Mouse (Mus musculus): Measurements from ENCODE around the gene Tnpo2. TPM values are rescaled to one million over a fixed set of nuclear protein-coding genes. Genes with fewer than 3 reads are reported as not detected.

Gene Tnpo2
- polyA plus RNA-seq, 1 experiment from 2014 or later = 31.7 TPM

DNA sequence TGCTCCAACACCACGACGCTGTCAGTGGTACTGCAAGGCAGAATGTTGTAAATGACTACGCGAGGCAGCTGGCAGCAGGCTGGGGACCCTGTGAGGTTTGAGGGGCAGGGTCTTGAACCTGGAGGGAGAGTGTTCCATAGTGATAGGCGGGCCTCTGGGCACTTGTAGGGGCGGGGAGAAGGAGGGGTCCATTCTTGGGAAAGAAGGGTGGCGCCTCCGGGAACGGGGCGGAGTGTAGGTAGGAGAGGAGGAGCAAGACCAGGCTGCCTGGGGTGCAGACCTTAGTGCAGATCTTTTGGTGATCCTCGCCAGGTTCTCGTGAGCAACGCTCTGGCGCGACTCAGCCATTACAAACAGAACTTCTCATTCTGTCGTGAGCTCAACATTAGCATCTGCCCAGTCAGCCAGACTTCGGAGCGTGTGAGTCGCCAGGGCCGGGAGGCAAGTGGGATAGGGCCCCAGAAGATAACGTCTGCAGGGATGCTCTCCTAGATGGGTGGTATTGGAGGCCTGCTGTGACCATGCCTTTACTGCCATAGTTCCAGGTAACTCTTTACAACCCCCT is 54.9 kb downstream of the Tnpo2 start:
- no peaks in the 10 kb centered on the region for H3K9me3 ChIP-seq
- no peak overlapping the region for H3K27ac ChIP-seq
- H3K4me3 ChIP-seq = no peak overlapping the region
- H3K36me3 ChIP-seq = peaks cover 49% of the 10 kb centered on the region
- H3K27me3 ChIP-seq = no peaks in the 10 kb centered on the region
- ATAC-seq (ENCODE audit: insufficient number of reproducible peaks, insufficient read depth, low FRiP score, low TSS enrichment) = no peak
- no peak overlapping the region for H3K9ac ChIP-seq
- no peak overlapping the region for H3K4me2 ChIP-seq (replicated peaks)
- 26% methylated on average over 21 of the region's 21 CpGs for WGBS
- no peaks in the 10 kb centered on the region for H3K4me1 ChIP-seq

DNA sequence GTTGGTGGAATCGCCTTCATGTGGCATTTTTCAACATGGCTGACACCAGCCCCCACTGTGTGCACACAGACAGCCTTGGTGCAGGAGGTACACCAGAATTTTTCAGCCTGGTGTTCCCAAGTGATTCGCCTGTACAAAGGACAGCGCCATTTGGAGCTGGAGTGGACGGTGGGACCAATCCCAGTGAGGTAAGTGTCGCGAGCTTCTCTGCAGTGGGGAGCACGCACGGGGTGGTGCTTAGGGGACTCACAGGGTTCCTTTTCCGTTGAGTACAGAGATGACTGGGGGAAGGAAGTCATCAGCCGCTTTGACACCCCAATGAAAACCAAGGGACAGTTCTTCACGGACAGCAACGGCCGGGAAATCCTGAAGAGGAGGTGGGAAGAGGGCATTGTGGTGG is 58.3 kb downstream of the Tnpo2 start:
- H3K36me3 ChIP-seq = peaks cover 52% of the 10 kb centered on the region

DNA sequence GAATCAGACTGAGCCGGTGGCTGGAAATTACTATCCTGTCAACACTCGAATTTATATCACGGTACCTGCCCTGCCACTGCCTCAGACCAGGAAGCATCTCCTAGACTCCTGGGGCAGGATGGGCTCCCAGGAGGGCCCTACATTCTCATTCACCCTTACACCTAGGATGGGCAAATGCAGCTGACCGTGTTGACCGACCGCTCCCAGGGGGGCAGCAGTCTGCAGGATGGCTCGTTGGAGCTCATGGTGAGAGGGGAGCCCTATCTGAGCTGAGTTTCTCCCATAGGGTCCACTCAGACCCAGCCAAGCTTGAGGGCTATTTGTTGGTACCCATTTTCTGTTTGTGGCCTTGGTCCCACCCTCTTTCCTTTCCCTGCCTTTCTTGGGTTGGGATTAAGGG is 58.9 kb downstream of the Tnpo2 start:
- Histone ChIP-seq H3K9ac (no peak overlapping the region), H3K27ac (no peak overlapping the region), H3K4me2 (replicated peaks) (no peak overlapping the region), H3K9me3 (no peaks in the 10 kb centered on the region), H3K4me3 (no peak overlapping the region), H3K4me1 (no peaks in the 10 kb centered on the region), H3K36me3 (peaks cover 52% of the 10 kb centered on the region), H3K27me3 (no peaks in the 10 kb centered on the region)
- ATAC-seq (ENCODE audit: insufficient number of reproducible peaks, insufficient read depth, low FRiP score, low TSS enrichment) = no peak
- WGBS = 92% methylated on average over 7 of the region's 7 CpGs

More for the DNA sequence above, 58.3 kb downstream of the Tnpo2 start:
- Histone ChIP-seq H3K9ac (no peak overlapping the region), H3K4me3 (no peak overlapping the region), H3K9me3 (no peaks in the 10 kb centered on the region), H3K4me2 (replicated peaks) (no peak overlapping the region), H3K4me1 (no peaks in the 10 kb centered on the region), H3K27ac (no peak overlapping the region), H3K27me3 (no peaks in the 10 kb centered on the region)
- no peak for ATAC-seq (ENCODE audit: insufficient number of reproducible peaks, insufficient read depth, low FRiP score, low TSS enrichment)
- 92% methylated on average over 13 of the region's 13 CpGs for WGBS

DNA sequence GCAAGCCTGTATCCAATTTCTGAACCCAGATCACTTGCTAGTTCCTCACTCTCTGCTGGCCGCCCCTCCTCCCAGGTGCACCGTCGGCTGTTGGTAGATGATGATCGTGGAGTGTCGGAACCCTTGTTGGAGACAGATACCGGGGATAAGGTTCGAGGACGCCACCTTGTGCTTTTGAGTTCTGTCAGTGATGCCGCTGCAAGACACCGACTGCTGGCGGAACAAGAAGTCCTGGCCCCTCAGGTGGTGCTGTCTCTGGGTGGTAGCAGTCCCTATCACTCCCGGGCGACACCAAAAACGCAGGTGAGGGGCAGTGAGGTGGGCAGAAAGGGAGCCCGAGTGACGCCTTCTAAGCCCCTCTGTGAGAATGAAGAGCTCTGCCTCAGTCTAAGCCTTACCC is 59.5 kb downstream of the Tnpo2 start:
- WGBS = 90% methylated on average over 16 of the region's 16 CpGs
- H3K4me1 ChIP-seq = no peaks in the 10 kb centered on the region
- no peaks in the 10 kb centered on the region for H3K9me3 ChIP-seq
- ATAC-seq (ENCODE audit: insufficient number of reproducible peaks, insufficient read depth, low FRiP score, low TSS enrichment) = no peak
- H3K4me2 ChIP-seq (replicated peaks) = no peak overlapping the region
- H3K27ac ChIP-seq = no peak overlapping the region
- no peak overlapping the region for H3K9ac ChIP-seq
- no peaks in the 10 kb centered on the region for H3K27me3 ChIP-seq
- H3K36me3 ChIP-seq = peaks cover 47% of the 10 kb centered on the region
- no peak overlapping the region for H3K4me3 ChIP-seq

DNA sequence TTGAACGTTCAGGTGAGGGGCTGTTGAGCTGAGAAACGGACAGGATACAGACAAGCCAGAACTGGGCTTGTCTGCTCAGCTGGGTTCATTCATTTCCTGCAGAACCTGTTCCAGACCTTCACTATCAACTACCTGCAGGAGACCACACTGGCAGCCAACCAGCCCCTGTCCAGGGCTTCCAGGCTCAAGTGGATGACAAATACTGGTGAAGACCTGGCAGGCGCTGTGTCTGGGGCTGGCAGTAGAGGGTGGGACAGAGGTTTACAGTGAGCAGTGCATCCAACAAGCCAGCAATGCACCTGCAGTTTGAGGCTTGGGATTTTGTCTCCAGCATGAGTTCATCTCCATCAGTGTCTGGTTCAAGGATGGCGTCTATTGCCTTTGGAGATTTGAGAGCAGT is 60.1 kb downstream of the Tnpo2 start:
- no peak overlapping the region for H3K9ac ChIP-seq
- H3K4me2 ChIP-seq (replicated peaks) = no peak overlapping the region
- ATAC-seq (ENCODE audit: insufficient number of reproducible peaks, insufficient read depth, low FRiP score, low TSS enrichment) = no peak
- whole genome bisulfite sequencing = 91% methylated on average over 4 of the region's 4 CpGs
- H3K9me3 ChIP-seq = no peaks in the 10 kb centered on the region
- H3K4me1 ChIP-seq = no peaks in the 10 kb centered on the region
- H3K4me3 ChIP-seq = no peak overlapping the region
- peaks cover 44% of the 10 kb centered on the region for H3K36me3 ChIP-seq
- H3K27me3 ChIP-seq = no peaks in the 10 kb centered on the region
- H3K27ac ChIP-seq = no peak overlapping the region

DNA sequence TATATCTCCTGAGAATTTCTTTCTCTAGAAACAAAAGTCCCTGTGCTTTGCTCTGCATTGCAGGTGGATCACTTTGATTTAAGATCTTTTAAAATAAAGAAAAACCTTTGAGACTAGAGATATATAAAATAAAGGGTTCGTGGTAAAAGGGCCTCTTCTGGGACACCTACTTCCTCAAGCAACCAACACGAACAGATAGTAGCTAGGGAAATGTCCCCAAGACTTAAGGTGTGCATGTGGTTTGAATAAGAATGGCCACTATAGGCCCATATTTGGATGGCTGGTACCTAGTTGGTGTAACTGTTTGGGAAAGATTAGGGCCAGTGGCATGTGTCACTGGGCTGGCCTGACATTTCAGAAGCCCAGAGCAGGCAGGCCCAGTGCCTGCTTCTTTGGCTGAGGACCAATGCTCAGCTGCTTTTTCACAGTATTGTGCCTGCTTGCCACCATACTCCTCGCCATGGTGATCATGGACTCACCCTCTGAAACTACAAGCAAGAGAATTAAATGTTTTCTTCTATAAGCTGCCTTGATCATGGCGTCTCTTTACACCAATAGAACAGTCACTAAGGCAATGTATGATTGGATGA is 63.5 kb downstream of the Tnpo2 start:
- no peak overlapping the region for H3K4me3 ChIP-seq
- H3K27me3 ChIP-seq = no peaks in the 10 kb centered on the region
- peaks cover 35% of the 10 kb centered on the region for H3K36me3 ChIP-seq
- 85% methylated on average over 4 of the region's 4 CpGs for WGBS
- no peaks in the 10 kb centered on the region for H3K4me1 ChIP-seq
- no peaks in the 10 kb centered on the region for H3K9me3 ChIP-seq
- no peak overlapping the region for H3K9ac ChIP-seq
- no peak overlapping the region for H3K4me2 ChIP-seq (replicated peaks)
- no peak for ATAC-seq (ENCODE audit: insufficient number of reproducible peaks, insufficient read depth, low FRiP score, low TSS enrichment)
- no peak overlapping the region for H3K27ac ChIP-seq

Small RNA genes within 50 kb of the gene (microRNA-seq; reads per million reads assigned to microRNA genes)
- 0.73 reads per million for gene Mir7070

Other genes with a start within 250 kb of the Tnpo2 start
- gene Nfix, start 236.6 kb upstream of the Tnpo2 start, polyA plus RNA-seq (2016; fragmentation: Nextera tagmentation; extraction: Ambion mirVana) = 18.4 and 21.2 TPM in 2 replicates
- 5.3 and 5.5 TPM in 2 replicates for gene Dand5, start 214.1 kb upstream of the Tnpo2 start, polyA plus RNA-seq (2016; fragmentation: Nextera tagmentation; extraction: Ambion mirVana)
- 46.7 and 46.8 TPM in 2 replicates for gene Gadd45gip1, start 205.4 kb upstream of the Tnpo2 start, polyA plus RNA-seq (2016; fragmentation: Nextera tagmentation; extraction: Ambion mirVana)
- gene Rad23a, start 196.2 kb upstream of the Tnpo2 start, polyA plus RNA-seq (2016; fragmentation: Nextera tagmentation; extraction: Ambion mirVana) = 96.0 TPM in 2 replicates
- 919 and 944 TPM in 2 replicates for gene Calr, start 190.0 kb upstream of the Tnpo2 start, polyA plus RNA-seq (2016; fragmentation: Nextera tagmentation; extraction: Ambion mirVana)
- 106 and 108 TPM in 2 replicates for gene Farsa, start 179.9 kb upstream of the Tnpo2 start, polyA plus RNA-seq (2016; fragmentation: Nextera tagmentation; extraction: Ambion mirVana)
- 84.1 and 91.7 TPM in 2 replicates for gene Syce2, start 164.8 kb upstream of the Tnpo2 start, polyA plus RNA-seq (2016; fragmentation: Nextera tagmentation; extraction: Ambion mirVana)
- gene Gcdh, start 143.0 kb upstream of the Tnpo2 start, polyA plus RNA-seq (2016; fragmentation: Nextera tagmentation; extraction: Ambion mirVana) = 44.3 and 45.2 TPM in 2 replicates
- 4.7 and 5.4 TPM in 2 replicates for gene Klf1, start 135.0 kb upstream of the Tnpo2 start, polyA plus RNA-seq (2016; fragmentation: Nextera tagmentation; extraction: Ambion mirVana)
- gene Dnase2a, start 128.4 kb upstream of the Tnpo2 start, polyA plus RNA-seq (2016; fragmentation: Nextera tagmentation; extraction: Ambion mirVana) = 14.8 and 15.4 TPM in 2 replicates
- 5.3 and 5.7 TPM in 2 replicates for gene Mast1, start 99.6 kb upstream of the Tnpo2 start, polyA plus RNA-seq (2016; fragmentation: Nextera tagmentation; extraction: Ambion mirVana)
- 0.50 and 0.52 TPM in 2 replicates for gene Rtbdn, start 89.9 kb upstream of the Tnpo2 start, polyA plus RNA-seq (2016; fragmentation: Nextera tagmentation; extraction: Ambion mirVana)
- not detected in 2 replicates for gene Gm49661, start 67.5 kb upstream of the Tnpo2 start, polyA plus RNA-seq (2016; fragmentation: Nextera tagmentation; extraction: Ambion mirVana)
- 1,038 and 1,130 TPM in 2 replicates for gene Prdx2, start 67.3 kb upstream of the Tnpo2 start, polyA plus RNA-seq (2016; fragmentation: Nextera tagmentation; extraction: Ambion mirVana)
- 104 and 115 TPM in 2 replicates for gene Rnaseh2a, start 67.1 kb upstream of the Tnpo2 start, polyA plus RNA-seq (2016; fragmentation: Nextera tagmentation; extraction: Ambion mirVana)
- gene Junb, start 58.2 kb upstream of the Tnpo2 start, polyA plus RNA-seq (2016; fragmentation: Nextera tagmentation; extraction: Ambion mirVana) = 8.0 and 9.0 TPM in 2 replicates
- 20.6 TPM in 2 replicates for gene Hook2, start 46.3 kb upstream of the Tnpo2 start, polyA plus RNA-seq (2016; fragmentation: Nextera tagmentation; extraction: Ambion mirVana)
- 0.08 TPM in 1 of 2 replicates, not detected in the other for gene Best2, start 22.4 kb upstream of the Tnpo2 start, polyA plus RNA-seq (2016; fragmentation: Nextera tagmentation; extraction: Ambion mirVana)
- 125 and 132 TPM in 2 replicates for gene Asna1, start 11.6 kb upstream of the Tnpo2 start, polyA plus RNA-seq (2016; fragmentation: Nextera tagmentation; extraction: Ambion mirVana)
- gene Trir, start 10.1 kb upstream of the Tnpo2 start, polyA plus RNA-seq (2016; fragmentation: Nextera tagmentation; extraction: Ambion mirVana) = 160 and 176 TPM in 2 replicates
- 32.8 and 35.8 TPM in 2 replicates for gene Fbxw9, start 23.1 kb downstream of the Tnpo2 start, polyA plus RNA-seq (2016; fragmentation: Nextera tagmentation; extraction: Ambion mirVana)
- gene Gm5741, start 31.1 kb downstream of the Tnpo2 start, polyA plus RNA-seq (2016; fragmentation: Nextera tagmentation; extraction: Ambion mirVana) = 0.90 TPM in 1 of 2 replicates, not detected in the other
- 66.8 and 67.9 TPM in 2 replicates for gene Dhps, start 34.8 kb downstream of the Tnpo2 start, polyA plus RNA-seq (2016; fragmentation: Nextera tagmentation; extraction: Ambion mirVana)
- gene Wdr83os, start 43.8 kb downstream of the Tnpo2 start, polyA plus RNA-seq (2016; fragmentation: Nextera tagmentation; extraction: Ambion mirVana) = 118 and 128 TPM in 2 replicates
- 48.9 and 49.1 TPM in 2 replicates for gene Wdr83, start 44.4 kb downstream of the Tnpo2 start, polyA plus RNA-seq (2016; fragmentation: Nextera tagmentation; extraction: Ambion mirVana)
- 25.9 and 27.6 TPM in 2 replicates for gene Man2b1, start 46.4 kb downstream of the Tnpo2 start, polyA plus RNA-seq (2016; fragmentation: Nextera tagmentation; extraction: Ambion mirVana)
- 2.3 and 3.2 TPM in 2 replicates for gene Zfp791, start 86.2 kb downstream of the Tnpo2 start, polyA plus RNA-seq (2016; fragmentation: Nextera tagmentation; extraction: Ambion mirVana)
- not detected in 2 replicates for gene Cks1brt, start 115.0 kb downstream of the Tnpo2 start, polyA plus RNA-seq (2016; fragmentation: Nextera tagmentation; extraction: Ambion mirVana)
- not detected in 2 replicates for gene Olfr371, start 189.1 kb downstream of the Tnpo2 start, polyA plus RNA-seq (2016; fragmentation: Nextera tagmentation; extraction: Ambion mirVana)

Data from embryonic facial prominence, embryonic 12.5 days (tissue).